Mouse (Mus musculus) bone marrow macrophage, adult 2 months (primary cell): ENCODE measurements around the gene Rara. TPM values are rescaled to one million over a fixed set of nuclear protein-coding genes. Genes with fewer than 3 reads are reported as not detected.
A peak's percentile ranks its signal among the peaks of the same experiment; 100 is the strongest.
"Not testable (repeated sequence)": the region's sequence is repeated elsewhere in the genome, so short reads cannot be mapped to it uniquely, and the experiment has no call there.

ENCODE experiments used
- H3K27ac ChIP-seq: 2 replicates; pipeline ENCODE4 v1.5.1; 2012; ENCODE audit warnings: low read depth, low read length; ENCODE audit not compliant: insufficient read depth
- H3K4me1 ChIP-seq: 2 replicates; pipeline ENCODE4 v1.6.1; 2012; ENCODE audit warnings: low read length; ENCODE audit not compliant: control insufficient read depth, insufficient read depth
- H3K4me3 ChIP-seq: 2 replicates; pipeline ENCODE4 v1.5.1; 2012; ENCODE audit warnings: mild to moderate bottlenecking, low read length, moderate library complexity; ENCODE audit not compliant: insufficient read depth
- CTCF ChIP-seq: IDR thresholded peaks from 2 replicates; pipeline ENCODE4 v1.5.1; 2012; ENCODE audit warnings: low read depth, mild to moderate bottlenecking, low read length, moderate library complexity
- POLR2A ChIP-seq: IDR thresholded peaks from 2 replicates; pipeline ENCODE4 v1.6.1; 2012; ENCODE audit warnings: mild to moderate bottlenecking, low read depth, low read length, borderline replicate concordance
- polyA plus RNA-seq: library from polyadenylated mRNA; stranded (reverse); fragments of >200 nt; gene quantifications from 2 replicates; pipeline ENCODE4 v1.2.4, GENCODE M21; 2012; ENCODE audit not compliant: missing spikeins, insufficient read depth, insufficient read length

The Rara gene
- polyA plus RNA-seq, 1 experiment = 24.0 TPM

GRCm38 (mm10) chr11:98907437-98908173 lies 20.0 kb upstream of the Rara start, which contains the start of gene Cdc6:
Gene Cdc6, plus strand, starts transcription at chr11:98907801.
- peak within 1 kb of the TSS; percentile 77 for H3K4me3 ChIP-seq
- peak within 1 kb of the TSS; percentile 38 for H3K27ac ChIP-seq
- no peak for TF ChIP-seq CTCF
- TF ChIP-seq POLR2A = no peak
- H3K4me1 ChIP-seq = peaks cover 8% of the 10 kb centered on the region

GRCm38 (mm10) chr11:98909654-98910053 lies 18.0 kb upstream of the Rara start:
- TF ChIP-seq POLR2A (no peak), CTCF (peak; percentile 19; the same call in 1 of the 2 replicates)
- H3K4me3 ChIP-seq = no peak overlapping the region
- no peak overlapping the region for H3K27ac ChIP-seq
- peaks cover 8% of the 10 kb centered on the region for H3K4me1 ChIP-seq

DNA sequence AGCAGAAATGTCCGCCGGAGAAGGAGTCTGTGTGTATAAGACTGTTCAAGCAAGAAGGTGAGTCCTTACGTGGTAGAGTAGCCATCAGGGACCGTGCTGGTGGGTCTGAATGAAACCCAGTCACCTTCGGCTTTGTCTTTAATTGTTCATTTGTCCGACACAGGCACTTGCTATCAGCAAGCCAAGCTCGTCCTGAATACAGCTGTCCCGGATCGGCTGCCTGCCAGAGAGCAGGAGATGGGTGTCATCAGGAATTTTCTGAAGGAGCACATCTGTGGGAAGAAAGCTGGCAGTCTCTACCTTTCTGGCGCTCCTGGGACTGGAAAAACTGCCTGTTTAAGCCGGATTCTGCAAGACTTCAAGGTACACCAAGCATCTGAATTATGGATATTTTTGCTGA lies 17.2 kb upstream of the Rara start:
- Histone ChIP-seq H3K27ac (no peak overlapping the region), H3K4me1 (peaks cover 9% of the 10 kb centered on the region), H3K4me3 (no peak overlapping the region)
- no peak for TF ChIP-seq POLR2A
- no peak for TF ChIP-seq CTCF

GRCm38 (mm10) chr11:98911498-98911897 lies 16.1 kb upstream of the Rara start:
- TF ChIP-seq POLR2A (no peak), CTCF (no peak)
- no peak overlapping the region for H3K27ac ChIP-seq
- no peak overlapping the region for H3K4me3 ChIP-seq
- H3K4me1 ChIP-seq = peaks cover 15% of the 10 kb centered on the region

DNA sequence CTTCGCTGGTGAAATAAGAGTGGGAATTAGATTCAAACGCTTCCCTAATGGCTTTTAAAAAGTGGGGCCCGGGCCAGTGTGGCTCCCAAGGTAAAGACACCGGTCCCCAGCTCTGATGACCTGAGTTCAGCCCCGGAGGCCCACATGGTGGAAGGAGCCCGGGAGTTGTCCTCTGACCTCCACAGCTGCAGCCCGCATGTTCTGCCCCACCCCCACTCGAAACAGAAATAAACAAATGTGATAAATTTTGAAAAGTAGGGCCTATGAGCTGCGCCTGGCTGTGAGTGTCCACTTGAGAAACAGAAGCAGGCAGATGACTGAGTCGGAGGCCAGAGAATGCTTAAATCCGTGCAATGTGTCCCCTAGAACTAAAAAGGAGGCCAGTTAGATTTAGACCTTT lies 13.4 kb upstream of the Rara start:
- Histone ChIP-seq H3K27ac (no peak overlapping the region), H3K4me1 (peaks cover 29% of the 10 kb centered on the region), H3K4me3 (no peak overlapping the region)
- TF ChIP-seq CTCF (no peak), POLR2A (no peak)

GRCm38 (mm10) chr11:98916376-98916775 lies 11.2 kb upstream of the Rara start:
- H3K4me1 ChIP-seq = peaks cover 30% of the 10 kb centered on the region
- not testable (repeated sequence) for H3K4me3 ChIP-seq, H3K27ac ChIP-seq

- H3K27ac ChIP-seq = peak overlapping the region; percentile 93
- H3K4me3 ChIP-seq = peak overlapping the region; percentile 24
- TF ChIP-seq CTCF (no peak), POLR2A (no peak)
- peaks cover 32% of the 10 kb centered on the region for H3K4me1 ChIP-seq
Measured at GRCm38 (mm10) chr11:98917428-98918005, 10.1 kb upstream of the Rara start.

GRCm38 (mm10) chr11:98918231-98918630 lies 9.4 kb upstream of the Rara start:
- TF ChIP-seq POLR2A (no peak), CTCF (no peak)
- Histone ChIP-seq H3K4me3 (peak overlapping the region; percentile 26), H3K4me1 (peaks cover 38% of the 10 kb centered on the region), H3K27ac (peak overlapping the region; percentile 93)

- peak overlapping the region; percentile 93 for H3K27ac ChIP-seq
- peaks cover 42% of the 10 kb centered on the region for H3K4me1 ChIP-seq
- no peak for TF ChIP-seq CTCF
- TF ChIP-seq POLR2A = no peak
- peak overlapping the region; percentile 38 for H3K4me3 ChIP-seq
Measured at GRCm38 (mm10) chr11:98919009-98919408, 8.6 kb upstream of the Rara start.

- H3K27ac ChIP-seq, H3K4me3 ChIP-seq: not testable (repeated sequence)
- H3K4me1 ChIP-seq = peaks cover 32% of the 10 kb centered on the region
Measured at GRCm38 (mm10) chr11:98921813-98922212, 5.8 kb upstream of the Rara start.

DNA sequence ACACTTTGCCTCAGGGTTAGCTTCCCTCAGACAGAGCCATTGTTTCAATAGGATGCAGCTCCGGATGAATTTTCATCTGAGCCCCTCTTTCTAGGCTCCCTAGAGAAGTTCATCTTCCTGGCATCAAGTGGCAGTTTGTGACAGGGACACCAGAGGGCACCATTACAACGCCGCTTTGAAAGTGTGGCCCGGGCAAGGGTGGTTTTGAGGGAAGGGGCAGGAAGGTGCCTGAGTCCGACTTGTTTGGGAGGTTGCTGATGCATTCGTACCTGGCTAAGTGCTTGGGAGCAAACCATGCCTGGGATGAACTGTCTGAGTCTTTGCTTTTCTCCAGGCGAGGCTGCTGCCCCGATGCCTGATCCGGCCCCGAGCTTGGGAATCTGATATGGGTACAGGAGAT lies 5.3 kb upstream of the Rara start:
- H3K4me3 ChIP-seq, H3K27ac ChIP-seq: not testable (repeated sequence)
- H3K4me1 ChIP-seq = peaks cover 27% of the 10 kb centered on the region

DNA sequence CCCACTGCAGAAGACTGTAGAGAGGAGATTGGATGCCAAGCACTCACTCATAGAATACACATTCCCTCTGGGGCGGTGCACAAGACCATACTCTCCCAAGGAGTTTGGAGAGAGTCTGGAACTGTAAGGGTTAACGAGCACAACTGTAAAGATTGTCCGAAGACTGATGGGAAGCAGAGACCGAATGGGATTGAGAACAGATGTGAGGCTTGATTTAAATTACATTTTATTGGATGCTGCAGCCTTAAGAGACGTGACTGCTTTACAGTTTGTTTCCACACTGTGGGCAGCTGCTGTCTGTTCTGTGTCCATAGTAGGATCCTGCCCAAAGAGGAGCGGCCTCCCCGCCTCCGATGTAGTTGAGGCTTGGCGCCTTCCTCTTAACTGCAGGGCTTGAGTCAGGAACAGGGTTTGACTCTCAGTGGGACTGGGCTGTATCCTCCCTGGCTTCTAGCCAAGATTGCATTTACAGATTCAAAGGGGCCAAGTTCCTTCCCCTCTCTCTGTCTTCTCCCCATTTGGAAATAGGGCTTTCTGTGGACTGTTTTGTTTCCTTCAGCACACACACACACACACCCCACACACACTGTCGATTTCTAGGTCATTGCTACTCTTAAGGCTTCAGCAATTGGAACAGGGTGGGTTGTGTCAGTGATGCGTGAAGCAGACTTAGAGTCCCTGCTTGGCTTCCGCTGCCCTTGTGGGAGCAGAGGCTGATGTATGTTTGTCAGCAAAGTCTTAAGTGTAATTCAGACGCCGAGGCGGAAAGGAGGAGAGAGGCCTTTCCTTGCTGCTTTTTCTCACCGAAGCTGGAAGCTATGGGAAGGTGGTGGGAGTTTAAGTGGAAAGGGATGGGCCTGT lies 4.5 kb upstream of the Rara start:
- H3K4me3 ChIP-seq, H3K27ac ChIP-seq: not testable (repeated sequence)
- H3K4me1 ChIP-seq = peaks cover 22% of the 10 kb centered on the region
